Comparison of ENCODE assay signal across 9 mouse cellular contexts in genomic region chrX:139219017-139219416, GRCm38 (mm10). TPM values are rescaled to one million over a fixed set of nuclear protein-coding genes. Genes with fewer than 3 reads are reported as not detected.
DNase-seq lines count a peak whose midpoint lies in the region; ATAC-seq and TF ChIP-seq lines count a peak whose summit lies in the region.
"Had no signal": no experiment of that assay in that cellular context is flagged by ENCODE, and none has a peak within 500 bp of the region (broad histone marks: within the 10 kb centered on the region; RNA-seq: fewer than 3 reads in every experiment).

No protein-coding gene starts in this region.

- DNase-seq in CD4-positive, CD25-positive, alpha-beta regulatory T cell, adult 2 months (ENCODE audit: low read depth, low spot score), result peak; percentile 11
- DNase-seq in liver, adult 2 months (ENCODE audit: extremely low read depth, low read depth, low spot score), result peak; percentile 19
- DNase-seq in liver, embryonic 11.5 days (ENCODE audit: low spot score), result no peak
- DNase-seq in cerebellum, adult 9-11 months, result peak; percentile 13
- peak; percentile 70 for DNase-seq in hindbrain, postnatal 0 days (ENCODE audit: low spot score)
- DNase-seq in liver, postnatal 0 days, result peak; percentile 19
- peak; percentile 57 to 66 for DNase-seq in right cerebral cortex, adult 2 months (ENCODE audit: low spot score in 2 of 2)

- H3K27ac ChIP-seq in liver, adult 2 months (replicated peaks; ENCODE audit: insufficient read depth, low read depth, low read length), result no peak overlapping the region
- H3K27ac ChIP-seq in liver, embryonic 11.5 days (ENCODE audit: low read depth, low read length), result no peak overlapping the region
- H3K27ac ChIP-seq in hindbrain, postnatal 0 days, result no peak overlapping the region
- H3K27ac ChIP-seq in liver, postnatal 0 days (ENCODE audit: low read depth), result no peak overlapping the region

- H3K9ac ChIP-seq in liver, adult 2 months (ENCODE audit: low read depth, low read length), result no peak overlapping the region
- H3K9ac ChIP-seq in liver, embryonic 11.5 days (ENCODE audit: low read depth, low read length), result no peak overlapping the region
- H3K9ac ChIP-seq in hindbrain, postnatal 0 days (replicated peaks; ENCODE audit: low read length), result no peak overlapping the region
- H3K9ac ChIP-seq in liver, postnatal 0 days (replicated peaks), result no peak overlapping the region

- H3K4me1 ChIP-seq in liver, adult 2 months (ENCODE audit: control insufficient read depth, insufficient read depth, low read length), result no peaks in the 10 kb centered on the region
- 0 out of 2 replicates have a peak, but pooled peaks cover 6% of the 10 kb centered on the region for H3K4me1 ChIP-seq in liver, embryonic 11.5 days (replicated peaks; ENCODE audit: control insufficient read depth, insufficient read depth, low read length)
- H3K4me1 ChIP-seq in hindbrain, postnatal 0 days (ENCODE audit: insufficient read depth, low read length), result no peaks in the 10 kb centered on the region
- H3K4me1 ChIP-seq in liver, postnatal 0 days (ENCODE audit: insufficient read depth), result no peaks in the 10 kb centered on the region

- no peaks in the 10 kb centered on the region for H3K36me3 ChIP-seq in liver, adult 2 months (ENCODE audit: control insufficient read depth, insufficient read depth, low read length)
- no peaks in the 10 kb centered on the region for H3K36me3 ChIP-seq in liver, embryonic 11.5 days (ENCODE audit: control insufficient read depth, insufficient read depth, low read length)
- H3K36me3 ChIP-seq in hindbrain, postnatal 0 days (ENCODE audit: insufficient read depth, low read length), result no peaks in the 10 kb centered on the region
- no peaks in the 10 kb centered on the region for H3K36me3 ChIP-seq in liver, postnatal 0 days (replicated peaks; ENCODE audit: insufficient read depth, low read length)

- H3K27me3 ChIP-seq in liver, adult 2 months (ENCODE audit: control insufficient read depth, insufficient read depth, low read length), result no peaks in the 10 kb centered on the region
- no peaks in the 10 kb centered on the region for H3K27me3 ChIP-seq in liver, embryonic 11.5 days (replicated peaks; ENCODE audit: control insufficient read depth, insufficient read depth, low read length)
- H3K27me3 ChIP-seq in hindbrain, postnatal 0 days (ENCODE audit: insufficient read depth, low read length), result no peaks in the 10 kb centered on the region
- no peaks in the 10 kb centered on the region for H3K27me3 ChIP-seq in liver, postnatal 0 days (ENCODE audit: insufficient read depth, low read length)

- TF ChIP-seq CTCF in liver, adult 2 months (IDR thresholded peaks at IDR 0.05; ENCODE audit: low read depth, low read length), result 0 out of 2 replicates have a peak, but pooled peaks have one; percentile 31
- TF ChIP-seq CTCF in hindbrain, postnatal 0 days (IDR thresholded peaks at IDR 0.05; ENCODE audit: low read depth), result peak; percentile 73
- TF ChIP-seq CTCF in liver, postnatal 0 days (IDR thresholded peaks at IDR 0.05; ENCODE audit: low read depth), result peak; percentile 66

- no peaks in the 10 kb centered on the region for H3K9me3 ChIP-seq in liver, embryonic 11.5 days (ENCODE audit: control insufficient read depth, low read length)
- H3K9me3 ChIP-seq in hindbrain, postnatal 0 days (ENCODE audit: low read length), result no peaks in the 10 kb centered on the region
- no peaks in the 10 kb centered on the region for H3K9me3 ChIP-seq in liver, postnatal 0 days (ENCODE audit: low read length)

- 34% methylated on average over 2 of the region's 2 CpGs for WGBS in liver, adult 2 months
- WGBS in liver, embryonic 11.5 days, result 39% methylated on average over 2 of the region's 2 CpGs
- WGBS in hindbrain, postnatal 0 days, result 28% methylated on average over 2 of the region's 2 CpGs
- WGBS in liver, postnatal 0 days (ENCODE audit: insufficient replicate concordance), result 29% methylated on average over 2 of the region's 2 CpGs

- no peak for ATAC-seq in CD4-positive, CD25-positive, alpha-beta regulatory T cell, adult 4 months
- ATAC-seq in liver, embryonic 11.5 days (replicated peaks; ENCODE audit: low FRiP score), result no peak
- ATAC-seq in hindbrain, postnatal 0 days, result 0 out of 2 replicates have a peak, but pooled peaks have one; percentile 35
- ATAC-seq in liver, postnatal 0 days, result no peak

- H3K4me3 ChIP-seq in liver, adult 2 months (ENCODE audit: insufficient read depth, low read depth, low read length), result no peak overlapping the region
- no peak overlapping the region for H3K4me3 ChIP-seq in liver, embryonic 11.5 days (ENCODE audit: low read depth, low read length)
- H3K4me3 ChIP-seq in hindbrain, postnatal 0 days (ENCODE audit: low read length), result no peak overlapping the region
- H3K4me3 ChIP-seq in liver, postnatal 0 days (ENCODE audit: low read depth, low read length), result no peak overlapping the region

- TF ChIP-seq POLR2A in liver, adult 2 months (IDR thresholded peaks at IDR 0.05; ENCODE audit: extremely low read depth, insufficient read depth, low read length), result no peak

- H3K79me2 ChIP-seq in liver, adult 2 months (ENCODE audit: control insufficient read depth, insufficient read depth, low read length), result no peaks in the 10 kb centered on the region

- no peak for TF ChIP-seq EP300 in liver, postnatal 0 days (IDR thresholded peaks at IDR 0.05; ENCODE audit: low read depth)

- no peak overlapping the region for H3K4me2 ChIP-seq in liver, embryonic 11.5 days
- no peak overlapping the region for H3K4me2 ChIP-seq in hindbrain, postnatal 0 days (ENCODE audit: low read depth, low read length)
- H3K4me2 ChIP-seq in liver, postnatal 0 days (ENCODE audit: low read depth, low read length), result no peak overlapping the region

RNA-seq across cellular contexts. Expression of gene Mum1l1, which starts 9.2 kb away (rescaled TPM):
- polyA plus RNA-seq in CD4-positive, CD25-positive, alpha-beta regulatory T cell, adult 4 months (2017; shearing (Covaris generic)), result not detected
- total RNA-seq in liver, adult 2 months (2014; rRNA removed), result 0.09 and 0.20 TPM in 2 replicates
- polyA plus RNA-seq in liver, adult 2 months (2012; rRNA removed), result 0.02 TPM in 1 of 2 replicates, not detected in the other
- polyA plus RNA-seq in liver, embryonic 11.5 days (2014; fragmentation: Nextera tagmentation; extraction: Ambion mirVana), result 10.9 and 13.7 TPM in 2 replicates
- total RNA-seq in hindbrain, postnatal 0 days (2014; rRNA removed), result 5.9 and 13.4 TPM in 2 replicates
- 10.7 and 11.8 TPM in 2 replicates for polyA plus RNA-seq in hindbrain, postnatal 0 days (2015; fragmentation: Nextera tagmentation; extraction: Ambion mirVana)
- polyA plus RNA-seq in liver, postnatal 0 days (2015; fragmentation: Nextera tagmentation; extraction: Ambion mirVana), result 1.6 and 1.7 TPM in 2 replicates

RNA-seq across cellular contexts. Expression of gene 4933428M09Rik, which starts 40.0 kb away (rescaled TPM):
- polyA plus RNA-seq in CD4-positive, CD25-positive, alpha-beta regulatory T cell, adult 4 months (2017; shearing (Covaris generic)), result not detected
- not detected in 2 replicates for total RNA-seq in liver, adult 2 months (2014; rRNA removed)
- not detected in 2 replicates for polyA plus RNA-seq in liver, adult 2 months (2012; rRNA removed)
- polyA plus RNA-seq in liver, embryonic 11.5 days (2014; fragmentation: Nextera tagmentation; extraction: Ambion mirVana), result not detected in 2 replicates
- total RNA-seq in hindbrain, postnatal 0 days (2014; rRNA removed), result not detected in 2 replicates
- not detected in 2 replicates for polyA plus RNA-seq in hindbrain, postnatal 0 days (2015; fragmentation: Nextera tagmentation; extraction: Ambion mirVana)
- not detected in 2 replicates for polyA plus RNA-seq in liver, postnatal 0 days (2015; fragmentation: Nextera tagmentation; extraction: Ambion mirVana)
- polyA plus RNA-seq: stomach, embryonic 16.5 days had no signal
